Mouse (Mus musculus) embryonic facial prominence, embryonic 11.5 days (tissue): ENCODE results near the gene Rab11fip4. TPM values are rescaled to one million over a fixed set of nuclear protein-coding genes. Genes with fewer than 3 reads are reported as not detected.

ENCODE experiments used
- ATAC-seq: fragments of 200-750 bp; cut with Nextera tagmentation; replicated peaks from 2 replicates; pipeline ENCODE4 v1.8.0; 2017; ENCODE audit warnings: low read depth; ENCODE audit not compliant: insufficient number of reproducible peaks, low FRiP score, low TSS enrichment
- DNase-seq: peaks from one replicate; pipeline ENCODE4 v3.0.0-alpha.2; 2015; ENCODE audit warnings: low spot score
- H3K27ac ChIP-seq: fragments of 300-500 bp; sonication (generic); replicated peaks from 2 replicates; pipeline ENCODE4 v1.5.1; 2014; ENCODE audit warnings: mild to moderate bottlenecking, low read depth, low read length, control low read depth
- H3K27me3 ChIP-seq: fragments of 300-500 bp; sonication (generic); 2 replicates; pipeline ENCODE4 v1.6.1; 2014; ENCODE audit warnings: mild to moderate bottlenecking, low read length, moderate library complexity, mixed read lengths; ENCODE audit not compliant: control insufficient read depth, insufficient read depth
- H3K36me3 ChIP-seq: fragments of 300-500 bp; sonication (generic); replicated peaks from 2 replicates; pipeline ENCODE4 v1.6.1; 2014; ENCODE audit warnings: low read depth, mild to moderate bottlenecking, low read length, moderate library complexity, mixed read lengths; ENCODE audit not compliant: control insufficient read depth, insufficient read depth
- H3K4me1 ChIP-seq: fragments of 300-500 bp; sonication (generic); 2 replicates; pipeline ENCODE4 v1.6.1; 2014; ENCODE audit warnings: low read length, mixed read lengths; ENCODE audit not compliant: control insufficient read depth, insufficient read depth
- H3K4me2 ChIP-seq: fragments of 300-500 bp; sonication (generic); 2 replicates; pipeline ENCODE4 v1.6.1; 2014; ENCODE audit warnings: low read depth, mild to moderate bottlenecking, control low read depth, low read length, moderate library complexity
- H3K4me3 ChIP-seq: fragments of 300-500 bp; sonication (generic); 2 replicates; pipeline ENCODE4 v1.5.1; 2014; ENCODE audit warnings: low read depth, low read length, control low read depth
- H3K9ac ChIP-seq: fragments of 300-500 bp; sonication (generic); replicated peaks from 2 replicates; pipeline ENCODE4 v1.6.1; 2014; ENCODE audit warnings: mild to moderate bottlenecking, control low read depth, low read length
- H3K9me3 ChIP-seq: fragments of 300-500 bp; sonication (generic); replicated peaks from 2 replicates; pipeline ENCODE4 v1.6.1; 2016; ENCODE audit warnings: mild to moderate bottlenecking, low read length, inconsistent platforms, mixed read lengths; ENCODE audit not compliant: control insufficient read depth
- WGBS: fragments of 180-500 bp; shearing (Covaris S2); extraction: QIAGEN DNeasy Blood & Tissue Kit; methylation state at CpG from one replicate; pipeline ENCODE4 v1.1.7; 2014; 5-methylcytosine and 5-hydroxymethylcytosine counted together
- polyA plus RNA-seq: library from polyadenylated mRNA; unstranded; fragments of >200 nt; fragmentation: Nextera tagmentation; extraction: Ambion mirVana; gene quantifications from 2 replicates; pipeline ENCODE4 v1.2.1, GENCODE M21; 2014

The Rab11fip4 gene
- polyA plus RNA-seq, 1 experiment from 2014 or later = 9.2 TPM

- Histone ChIP-seq H3K36me3 (no peaks in the 10 kb centered on the region), H3K27ac (no peak overlapping the region), H3K4me1 (peaks cover 3% of the 10 kb centered on the region; the same call in 1 of the 2 replicates), H3K4me3 (no peak overlapping the region), H3K9ac (no peak overlapping the region), H3K27me3 (no peaks in the 10 kb centered on the region), H3K4me2 (no peak overlapping the region), H3K9me3 (no peaks in the 10 kb centered on the region)
- DNase-seq = peak; percentile 40
- 86% methylated on average over 15 of the region's 15 CpGs for WGBS
- ATAC-seq = no peak
Observed at GRCm38 (mm10) chr11:79736232-79737006, 145.4 kb downstream of the Rab11fip4 start.

GRCm38 (mm10) chr11:79737126-79737697, 146.2 kb downstream of the Rab11fip4 start:
- Histone ChIP-seq H3K27me3 (no peaks in the 10 kb centered on the region), H3K4me1 (peaks cover 3% of the 10 kb centered on the region; the same call in 1 of the 2 replicates), H3K4me3 (no peak overlapping the region), H3K9me3 (no peaks in the 10 kb centered on the region), H3K27ac (no peak overlapping the region), H3K36me3 (no peaks in the 10 kb centered on the region), H3K9ac (no peak overlapping the region), H3K4me2 (no peak overlapping the region)
- no peak for DNase-seq
- ATAC-seq = peak; percentile 67; the same call in 1 of the 2 replicates
- 52% methylated on average over 12 of the region's 12 CpGs for WGBS

DNA sequence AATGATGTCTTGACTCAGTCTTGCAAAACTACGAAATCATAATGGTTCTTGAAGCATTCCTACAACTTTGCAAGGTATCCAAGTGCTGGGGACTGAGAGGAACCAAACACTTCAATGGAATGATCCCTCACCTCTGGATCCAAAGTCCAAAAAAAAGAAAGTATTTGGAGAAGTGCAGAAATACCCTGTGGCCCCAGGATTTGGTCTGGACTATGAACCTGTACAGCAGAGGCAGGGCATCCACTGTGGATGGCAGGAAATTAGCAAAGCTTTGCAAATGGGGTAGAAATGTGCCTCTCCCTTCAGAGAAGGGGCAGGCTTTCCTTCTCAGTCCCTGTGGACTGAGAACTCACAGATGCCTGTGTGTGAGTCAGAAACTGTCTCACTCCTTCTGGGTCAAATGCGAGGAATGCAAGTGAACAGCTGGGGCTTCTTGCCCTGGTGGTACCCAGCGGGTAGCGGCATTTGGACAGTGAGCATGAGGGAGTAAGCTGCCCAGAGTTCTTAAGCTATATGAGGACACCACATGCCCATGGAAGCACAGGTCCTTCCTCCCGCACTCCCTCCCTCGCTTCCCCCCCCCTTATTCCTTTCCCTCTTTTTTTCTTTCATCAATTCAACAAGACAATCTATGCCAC, 147.0 kb downstream of the Rab11fip4 start:
- no peaks in the 10 kb centered on the region for H3K9me3 ChIP-seq
- peaks cover 3% of the 10 kb centered on the region; the same call in 1 of the 2 replicates for H3K4me1 ChIP-seq
- no peaks in the 10 kb centered on the region for H3K27me3 ChIP-seq
- no peak for ATAC-seq
- no peak overlapping the region for H3K4me3 ChIP-seq
- WGBS = 87% methylated on average over 6 of the region's 6 CpGs
- no peak for DNase-seq
- H3K27ac ChIP-seq = no peak overlapping the region
- no peak overlapping the region for H3K9ac ChIP-seq
- no peaks in the 10 kb centered on the region for H3K36me3 ChIP-seq
- no peak overlapping the region for H3K4me2 ChIP-seq

DNA sequence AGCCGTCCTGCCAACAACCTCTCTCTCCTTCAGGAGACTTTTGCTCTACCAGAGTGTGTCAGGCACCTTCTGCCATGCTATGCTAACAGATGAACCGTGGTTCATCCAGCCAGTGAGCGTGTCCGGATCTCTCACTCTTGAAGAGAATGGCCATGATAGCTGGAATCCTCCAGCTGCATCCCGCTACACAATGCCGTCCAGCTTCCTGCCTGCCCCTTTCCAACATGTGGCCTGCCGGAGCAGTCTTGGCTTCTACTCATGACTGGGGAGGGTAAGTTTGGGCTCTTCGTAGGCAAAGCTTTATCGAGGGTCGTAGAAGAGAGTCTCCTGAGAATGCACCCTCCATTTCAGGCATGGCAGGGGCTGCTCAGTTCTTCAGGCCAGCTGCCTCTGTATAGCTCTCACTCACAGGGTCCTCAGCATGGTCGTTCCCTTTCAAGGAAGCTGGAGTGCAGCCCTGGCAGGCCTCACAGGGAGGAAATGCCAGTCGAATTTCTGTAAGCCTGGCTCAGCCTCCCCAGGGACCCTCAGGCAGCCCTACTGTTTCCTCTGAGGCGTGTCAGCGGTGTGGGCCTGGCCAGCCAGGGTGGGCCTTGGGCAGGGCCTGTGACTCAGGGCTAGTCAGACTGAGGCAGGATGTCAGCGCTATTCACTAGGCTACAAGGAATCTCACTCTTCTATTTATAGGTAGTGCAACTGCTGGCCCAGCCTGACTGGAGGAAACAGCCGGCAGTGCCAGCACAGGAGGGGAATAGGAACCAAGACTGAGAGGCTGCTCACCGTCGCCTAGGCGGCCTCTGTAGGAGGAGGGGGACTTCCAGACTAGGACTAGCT, 147.9 kb downstream of the Rab11fip4 start:
- Histone ChIP-seq H3K4me3 (no peak overlapping the region), H3K9me3 (no peaks in the 10 kb centered on the region), H3K27ac (no peak overlapping the region), H3K9ac (no peak overlapping the region), H3K36me3 (no peaks in the 10 kb centered on the region), H3K4me1 (peaks cover 3% of the 10 kb centered on the region; the same call in 1 of the 2 replicates), H3K27me3 (no peaks in the 10 kb centered on the region), H3K4me2 (no peak overlapping the region)
- WGBS = 63% methylated on average over 19 of the region's 19 CpGs
- ATAC-seq = peak; percentile 59; the same call in 1 of the 2 replicates
- peak; percentile 62 for DNase-seq

DNA sequence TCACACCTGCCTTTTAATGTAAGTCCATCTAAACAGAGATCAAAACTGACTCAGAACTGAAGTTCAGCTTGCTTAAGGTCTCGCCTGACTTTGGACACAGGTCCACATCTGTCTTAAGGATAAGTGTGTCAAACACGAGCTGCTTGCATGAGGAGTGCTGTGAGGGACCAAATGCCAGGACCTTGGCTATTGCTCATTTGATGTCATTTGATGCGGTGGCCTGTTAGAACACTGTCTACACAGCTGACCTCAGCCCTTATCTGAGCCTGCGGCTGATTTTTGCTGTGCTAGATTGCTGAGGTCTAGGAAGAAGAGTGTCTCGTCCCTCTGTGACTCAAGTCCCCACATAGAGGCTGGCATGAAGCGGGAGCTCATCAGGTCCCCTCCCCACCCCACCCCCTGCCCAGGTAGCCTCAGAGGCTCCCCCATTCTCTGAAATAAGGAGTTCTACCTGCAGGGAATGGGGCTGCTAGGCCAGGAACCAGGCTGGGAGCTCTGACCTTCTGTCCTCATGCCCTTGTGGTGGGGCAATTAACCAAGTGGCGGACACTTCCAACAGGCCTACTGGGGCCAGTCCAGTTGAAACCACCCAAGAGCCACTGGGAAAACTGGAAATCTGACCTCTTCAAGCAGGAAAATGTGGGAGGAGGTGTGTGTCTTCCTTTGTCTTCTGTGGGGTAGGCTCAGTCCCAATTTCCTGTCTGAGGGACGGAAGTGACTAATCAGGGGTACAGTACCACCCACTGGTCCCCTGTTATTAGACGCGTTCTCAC, 149.9 kb downstream of the Rab11fip4 start:
- Histone ChIP-seq H3K4me1 (peaks cover 3% of the 10 kb centered on the region; the same call in 1 of the 2 replicates), H3K4me2 (no peak overlapping the region), H3K36me3 (no peaks in the 10 kb centered on the region), H3K9ac (no peak overlapping the region), H3K9me3 (no peaks in the 10 kb centered on the region), H3K27ac (no peak overlapping the region), H3K27me3 (no peaks in the 10 kb centered on the region), H3K4me3 (no peak overlapping the region)
- no peak for ATAC-seq
- no peak for DNase-seq
- WGBS = 86% methylated on average over 10 of the region's 10 CpGs

- H3K4me3 ChIP-seq = no peak overlapping the region
- ATAC-seq = no peak
Observed at GRCm38 (mm10) chr11:79746552-79747102, 155.6 kb downstream of the Rab11fip4 start.

More at GRCm38 (mm10) chr11:79746552-79747102, 155.6 kb downstream of the Rab11fip4 start:
- Histone ChIP-seq H3K9me3 (no peaks in the 10 kb centered on the region), H3K4me2 (no peak overlapping the region), H3K36me3 (no peaks in the 10 kb centered on the region), H3K27me3 (no peaks in the 10 kb centered on the region), H3K4me1 (no peaks in the 10 kb centered on the region), H3K9ac (no peak overlapping the region), H3K27ac (no peak overlapping the region)
- 87% methylated on average over 11 of the region's 11 CpGs for WGBS
- DNase-seq = no peak
